Mouse (Mus musculus): ENCODE results near the gene Pcsk1. TPM values are rescaled to one million over a fixed set of nuclear protein-coding genes. Genes with fewer than 3 reads are reported as not detected.

The Pcsk1 gene
- 9.8 TPM for polyA plus RNA-seq (2015; fragmentation: Illumina TruSeq; extraction: RNeasy Lipid Tissue Mini Kit (QIAGEN cat#74804); ENCODE audit: insufficient read depth, low read depth, low replicate concordance)

DNA sequence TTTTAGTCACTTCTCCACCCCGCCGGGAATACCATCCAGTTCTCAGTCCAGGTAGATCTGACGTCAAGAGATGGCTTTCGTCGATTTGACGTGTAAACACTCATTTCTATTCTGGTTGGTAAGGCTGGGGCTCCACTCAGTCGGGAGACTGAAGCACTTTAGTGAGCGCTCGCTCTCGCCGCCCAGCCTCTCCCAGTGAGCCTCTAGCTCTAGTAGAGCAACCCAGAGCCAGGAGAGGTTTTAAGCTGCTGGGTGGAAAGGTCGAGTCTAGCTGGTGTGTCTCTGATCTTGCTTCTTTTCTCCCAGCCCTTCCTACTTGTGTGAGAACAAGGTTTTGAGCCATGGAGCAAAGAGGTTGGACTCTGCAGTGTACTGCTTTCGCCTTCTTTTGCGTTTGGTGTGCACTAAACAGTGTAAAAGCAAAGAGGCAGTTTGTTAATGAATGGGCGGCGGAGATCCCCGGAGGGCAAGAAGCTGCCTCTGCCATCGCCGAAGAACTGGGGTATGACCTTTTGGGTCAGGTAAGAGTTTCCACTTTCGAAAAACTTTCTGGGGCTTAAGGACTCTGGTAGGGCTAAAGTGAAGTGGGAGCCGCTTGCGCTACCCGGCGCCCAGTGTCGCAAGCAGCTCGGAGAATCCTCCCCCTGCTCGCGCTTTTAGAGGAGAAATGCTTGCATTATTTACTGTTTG is at the start of gene Pcsk1:
TSS of gene Pcsk1 (plus strand) at position 106 of the 690 bp plus-strand sequence.

Measured in pancreas, adult 10 weeks (tissue).